Mouse (Mus musculus) kidney, adult 2 months (tissue): ENCODE data around the gene Dctn1.

ENCODE experiments used
- CTCF ChIP-seq: fragments of 200-500 bp; conservative IDR thresholded peaks from 2 replicates; pipeline ENCODE4 v1.5.1; 2011; ENCODE audit warnings: low read depth, mild to moderate bottlenecking, control low read depth, low read length, moderate library complexity, mixed read lengths; ENCODE audit not compliant: insufficient read depth, insufficient read length
- POLR2A ChIP-seq: fragments of 200-500 bp; IDR thresholded peaks from one replicate; pipeline ENCODE4 v1.6.1; 2011; ENCODE audit warnings: low read depth, low read length, control low read depth

- TF ChIP-seq POLR2A (no peak), CTCF (no peak)
Measured at GRCm38 (mm10) chr6:83179390-83180117, 13.8 kb downstream of the Dctn1 start.
